Mouse (Mus musculus): Measurements from ENCODE around the gene Dpysl5. TPM values are rescaled to one million over a fixed set of nuclear protein-coding genes. Genes with fewer than 3 reads are reported as not detected.

The Dpysl5 gene
- total RNA-seq, 2 experiments from 2014 or later = 797 to 798 TPM

DNA sequence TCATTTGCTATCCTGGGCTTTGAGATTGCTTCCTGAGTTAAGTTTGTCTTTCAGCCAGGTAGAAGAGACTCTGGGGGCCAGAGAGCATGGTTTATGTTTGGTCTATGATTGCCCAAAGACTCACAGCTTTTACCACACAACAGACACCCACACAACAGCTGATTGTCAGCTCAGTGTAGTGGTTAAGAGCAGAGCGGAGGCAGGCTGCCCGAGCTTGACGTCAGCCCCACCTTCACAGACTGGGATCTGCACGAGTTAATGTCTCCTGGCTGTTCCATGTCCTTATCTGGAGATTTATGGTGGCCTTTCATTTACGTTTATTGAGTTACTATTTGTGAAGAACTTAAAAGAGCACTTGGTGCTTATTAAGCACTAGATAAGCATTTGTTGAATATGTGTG lies 43.9 kb downstream of the Dpysl5 start:
- no peak for DNase-seq
- intact Hi-C loops (cut with DNase I) = no loop called here

DNA sequence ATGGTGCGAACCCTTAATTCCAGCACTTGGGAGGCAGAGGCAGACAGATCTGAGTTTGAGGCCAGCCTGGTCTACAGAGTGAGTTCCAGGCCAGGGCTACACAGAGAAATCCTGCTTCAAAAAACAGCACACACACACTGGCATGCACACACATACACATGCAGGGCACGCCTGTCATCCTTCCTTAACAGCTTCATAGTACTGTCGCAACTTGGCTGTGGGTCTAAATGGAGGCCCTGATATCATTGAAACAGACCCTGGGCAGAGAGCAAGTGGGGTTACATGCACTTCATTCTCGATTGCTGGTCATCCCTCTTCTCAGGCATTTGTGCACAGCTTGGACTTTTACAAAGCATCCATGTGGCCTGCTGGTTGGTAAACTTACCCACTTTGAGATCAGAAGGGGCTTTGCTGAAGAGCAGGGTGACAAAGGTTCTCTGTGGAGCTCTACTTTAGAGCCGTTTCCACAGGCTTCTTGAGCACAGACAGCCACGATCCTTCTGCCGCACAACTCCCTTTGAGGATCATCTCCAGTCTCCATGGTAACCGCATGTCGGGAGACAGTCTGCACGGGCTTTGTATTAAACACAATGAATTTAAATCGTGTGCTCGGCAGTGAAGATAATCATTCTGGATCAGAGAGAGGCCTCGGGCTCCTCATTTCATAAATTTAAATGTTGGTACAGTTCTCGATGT lies 51.6 kb downstream of the Dpysl5 start:
- DNase-seq = peak; percentile 38
- intact Hi-C loops (cut with DNase I) = no loop called here

DNA sequence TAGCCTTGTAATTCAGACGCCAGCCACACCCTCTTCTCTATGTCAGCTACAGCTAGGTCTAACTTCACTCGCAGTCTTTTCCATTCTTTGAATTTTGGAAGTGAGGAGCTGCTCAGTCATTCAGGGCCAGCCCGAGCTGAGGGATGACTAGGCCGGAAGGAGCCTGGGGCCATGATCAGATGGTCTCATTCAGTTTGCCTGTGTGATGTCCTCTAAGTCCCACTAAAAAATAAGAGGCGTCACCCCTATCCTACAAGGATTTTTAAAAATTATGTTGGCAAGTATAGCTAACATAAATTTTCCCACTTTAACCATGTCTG lies 52.1 kb downstream of the Dpysl5 start:
- peak; percentile 24 for DNase-seq
- intact Hi-C loops (cut with DNase I) = no loop called here

GRCm38 (mm10) chr5:30765596-30766370 lies 54.4 kb downstream of the Dpysl5 start:
- peak; percentile 38 for DNase-seq

DNA sequence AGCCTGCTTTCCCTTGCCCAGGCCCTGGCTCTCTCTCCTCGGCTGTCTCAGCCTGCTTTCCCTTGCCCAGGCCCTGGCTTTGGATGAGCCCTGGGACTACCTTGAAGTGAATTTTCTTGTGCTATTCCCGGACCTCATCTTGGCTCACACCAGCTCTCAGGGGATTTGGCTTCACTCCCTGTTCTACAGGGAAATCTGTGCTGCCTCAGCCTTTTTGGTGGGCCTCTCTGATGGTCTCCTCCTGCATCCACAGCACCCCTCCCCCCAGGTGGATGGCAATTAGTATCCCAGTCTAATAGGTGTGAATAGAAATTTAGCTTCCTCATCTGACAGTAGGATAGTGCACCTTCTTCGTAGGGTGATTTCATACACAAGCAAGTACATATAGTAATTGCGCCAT lies 56.7 kb downstream of the Dpysl5 start:
- no peak for DNase-seq
- intact Hi-C loops (cut with DNase I) = no loop called here

More at GRCm38 (mm10) chr5:30765596-30766370, 54.4 kb downstream of the Dpysl5 start:
- intact Hi-C loops (cut with DNase I) = no loop called here

DNA sequence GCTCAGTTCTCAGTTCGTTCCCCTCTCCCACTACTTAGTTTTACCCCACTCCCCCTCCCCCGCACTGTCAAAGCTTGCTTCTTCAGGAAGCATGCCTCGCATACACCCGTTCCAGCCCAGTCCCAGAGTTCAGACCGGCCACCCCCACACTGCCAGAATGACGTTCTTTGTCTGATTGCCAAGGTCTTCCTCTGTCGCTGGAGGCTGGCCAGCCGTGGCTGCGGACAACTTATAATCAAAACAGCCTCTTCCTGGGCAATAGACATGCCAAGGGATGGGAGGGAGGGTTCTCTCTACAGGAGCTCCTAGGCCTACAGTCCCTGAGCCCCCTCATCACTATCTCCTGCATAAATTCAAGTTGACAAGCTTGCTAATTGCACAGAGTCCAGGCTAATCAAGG lies 57.2 kb downstream of the Dpysl5 start:
- intact Hi-C loops (cut with DNase I) = no loop called here
- peak; percentile 77 for DNase-seq

DNA sequence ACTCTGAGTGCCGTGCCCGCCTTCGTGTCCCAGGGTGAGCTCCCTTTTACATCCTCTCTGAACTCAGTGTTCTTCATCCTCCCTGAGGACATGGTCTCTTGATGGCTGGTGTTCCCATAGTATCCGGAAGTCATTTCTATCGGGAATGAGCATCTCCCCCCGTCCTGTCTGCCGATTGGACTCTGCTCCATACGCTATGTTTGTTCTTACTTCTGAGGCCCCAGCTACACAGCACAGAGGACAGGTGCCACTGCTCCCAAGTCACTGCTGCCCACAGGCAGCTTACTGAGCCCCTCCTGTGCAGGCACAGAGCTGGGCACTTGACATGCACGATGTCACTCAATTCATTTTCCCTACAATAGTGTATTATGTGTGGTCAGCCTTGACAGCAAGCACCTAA lies 57.7 kb downstream of the Dpysl5 start:
- DNase-seq = no peak
- intact Hi-C loops (cut with DNase I) = no loop called here

GRCm38 (mm10) chr5:30774601-30775371 lies 63.4 kb downstream of the Dpysl5 start:
- peak; percentile 96 for DNase-seq
- intact Hi-C loops (cut with DNase I) = loop anchor here (5.0 kb wide), 1 partner anchor 67 kb away; no protein-coding TSS in a partner anchor

- DNase-seq = no peak
Measured at GRCm38 (mm10) chr5:30780699-30781098, 69.3 kb downstream of the Dpysl5 start.

DNA sequence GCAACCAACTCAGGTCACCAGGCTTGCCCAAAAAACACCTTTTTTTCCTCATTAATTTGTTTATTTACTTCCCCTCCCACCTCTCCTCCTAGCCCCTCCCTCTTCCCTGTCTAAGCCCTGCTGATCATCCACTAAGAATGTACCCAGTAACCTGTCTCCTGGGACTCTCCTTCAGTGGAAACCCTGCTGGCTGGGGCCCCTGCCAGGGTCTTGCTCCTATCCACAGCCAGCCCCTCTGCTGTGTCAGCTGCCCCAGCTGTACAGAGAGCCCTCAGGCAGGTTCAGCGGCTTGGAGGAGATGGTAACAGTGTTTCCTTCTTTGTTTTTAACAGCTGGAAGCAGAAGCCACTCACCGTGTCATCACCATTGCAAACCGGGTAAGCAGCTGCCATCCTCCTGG lies 69.8 kb downstream of the Dpysl5 start:
- no peak for DNase-seq
- intact Hi-C loops (cut with DNase I) = no loop called here

More at GRCm38 (mm10) chr5:30780699-30781098, 69.3 kb downstream of the Dpysl5 start:
- intact Hi-C loops (cut with DNase I) = no loop called here

DNA sequence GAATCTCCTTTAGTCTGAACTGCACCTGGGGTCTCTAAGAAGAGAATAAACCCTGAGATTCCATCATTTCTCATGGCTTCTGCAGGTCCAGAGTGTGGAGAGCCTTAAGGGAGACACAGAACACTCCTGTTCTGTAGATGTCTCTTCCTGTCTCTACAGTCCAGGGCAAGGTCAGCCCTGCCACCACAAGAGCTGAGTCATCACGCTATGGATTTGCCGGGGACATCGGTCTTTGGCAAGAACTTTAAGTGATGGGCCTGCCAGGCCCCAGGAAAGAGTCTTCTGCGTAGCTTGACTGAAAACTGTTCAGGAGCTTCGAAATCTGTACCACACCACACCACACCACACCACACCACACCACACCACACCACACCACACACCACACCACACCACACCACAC lies 76.0 kb downstream of the Dpysl5 start:
- intact Hi-C loops (cut with DNase I) = no loop called here
- no peak for DNase-seq

DNA sequence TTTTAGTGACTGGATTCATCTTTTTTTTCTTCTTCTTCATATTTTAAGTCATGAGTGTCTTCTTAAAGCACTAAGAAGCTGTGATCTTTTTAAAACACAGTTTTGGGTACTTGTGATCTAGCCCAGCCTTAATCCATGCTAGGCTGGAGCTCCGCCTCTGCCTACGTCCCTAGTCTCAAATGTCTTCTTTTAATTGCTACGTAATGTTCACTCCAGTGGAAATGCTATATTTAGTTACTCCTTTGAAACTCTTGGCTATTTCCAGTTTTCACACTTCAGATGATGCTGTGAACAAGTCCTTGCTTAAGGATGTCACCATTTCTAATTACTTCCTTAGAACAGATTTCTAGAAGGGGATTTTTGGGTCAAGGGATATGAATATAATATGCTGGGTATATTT lies 78.7 kb downstream of the Dpysl5 start:
- DNase-seq = no peak
- intact Hi-C loops (cut with DNase I) = no loop called here

DNA sequence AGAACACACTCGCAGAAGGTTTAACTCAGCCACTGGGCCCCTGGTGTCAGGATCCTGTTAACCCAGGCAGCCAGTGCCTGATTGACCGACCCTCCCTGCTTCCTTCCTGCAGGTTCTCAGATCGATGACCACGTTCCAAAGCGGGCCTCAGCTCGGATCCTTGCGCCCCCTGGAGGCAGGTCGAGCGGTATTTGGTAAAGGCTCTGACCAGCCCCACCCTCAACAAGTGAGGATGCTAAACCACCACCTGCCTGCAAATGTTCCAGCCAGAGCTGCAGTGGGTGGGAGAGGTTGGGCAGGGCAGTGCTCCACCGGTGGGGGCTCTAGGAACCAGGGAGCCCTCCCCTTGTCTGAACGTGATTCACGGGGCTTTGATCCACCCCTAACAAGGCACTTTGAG lies 84.8 kb downstream of the Dpysl5 start:
- intact Hi-C loops (cut with DNase I) = loop anchor here (5.0 kb wide), 1 partner anchor 84 kb away; the partner anchor contains the start of gene Dpysl5
- peak; percentile 89 for DNase-seq

GRCm38 (mm10) chr5:30797482-30797881 lies 86.1 kb downstream of the Dpysl5 start:
- DNase-seq = no peak
- intact Hi-C loops (cut with DNase I) = loop anchor here (5.0 kb wide), 1 partner anchor 85 kb away; the partner anchor contains the start of gene Dpysl5

GRCm38 (mm10) chr5:30797982-30798381 lies 86.6 kb downstream of the Dpysl5 start:
- intact Hi-C loops (cut with DNase I) = loop anchor here (5.0 kb wide), 1 partner anchor 86 kb away; the partner anchor contains the start of gene Dpysl5
- no peak for DNase-seq

DNA sequence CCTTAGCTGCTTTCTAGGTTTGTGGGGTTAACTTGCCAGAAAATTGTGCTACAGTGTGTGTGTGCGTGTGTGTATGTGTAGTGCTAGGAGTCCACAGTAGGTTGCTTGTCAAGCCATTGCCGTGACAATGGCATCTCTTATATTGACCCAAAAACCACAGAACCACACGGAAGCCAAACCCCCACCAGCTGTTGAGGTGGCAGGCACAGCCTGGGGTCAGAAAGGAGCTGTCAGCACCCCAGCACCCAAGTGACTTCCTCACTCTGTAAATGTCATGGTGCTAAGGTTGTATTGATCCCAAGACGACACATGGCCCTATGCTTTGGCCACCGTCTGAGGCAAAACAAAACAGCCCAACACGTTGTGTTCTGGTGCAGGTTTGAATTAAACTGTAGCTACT lies 87.6 kb downstream of the Dpysl5 start:
- DNase-seq = no peak
- intact Hi-C loops (cut with DNase I) = loop anchor here (5.0 kb wide), 1 partner anchor 87 kb away; the partner anchor contains the start of gene Dpysl5

GRCm38 (mm10) chr5:30802724-30803467 lies 91.5 kb downstream of the Dpysl5 start:
- intact Hi-C loops (cut with DNase I) = no loop called here
- DNase-seq = no peak

- intact Hi-C loops (cut with DNase I) = loop anchor here (2.0 kb wide), 1 partner anchor 199 kb away; no protein-coding TSS in a partner anchor
- DNase-seq = peak; percentile 92
Measured at GRCm38 (mm10) chr5:30806106-30806505, 94.7 kb downstream of the Dpysl5 start.

DNA sequence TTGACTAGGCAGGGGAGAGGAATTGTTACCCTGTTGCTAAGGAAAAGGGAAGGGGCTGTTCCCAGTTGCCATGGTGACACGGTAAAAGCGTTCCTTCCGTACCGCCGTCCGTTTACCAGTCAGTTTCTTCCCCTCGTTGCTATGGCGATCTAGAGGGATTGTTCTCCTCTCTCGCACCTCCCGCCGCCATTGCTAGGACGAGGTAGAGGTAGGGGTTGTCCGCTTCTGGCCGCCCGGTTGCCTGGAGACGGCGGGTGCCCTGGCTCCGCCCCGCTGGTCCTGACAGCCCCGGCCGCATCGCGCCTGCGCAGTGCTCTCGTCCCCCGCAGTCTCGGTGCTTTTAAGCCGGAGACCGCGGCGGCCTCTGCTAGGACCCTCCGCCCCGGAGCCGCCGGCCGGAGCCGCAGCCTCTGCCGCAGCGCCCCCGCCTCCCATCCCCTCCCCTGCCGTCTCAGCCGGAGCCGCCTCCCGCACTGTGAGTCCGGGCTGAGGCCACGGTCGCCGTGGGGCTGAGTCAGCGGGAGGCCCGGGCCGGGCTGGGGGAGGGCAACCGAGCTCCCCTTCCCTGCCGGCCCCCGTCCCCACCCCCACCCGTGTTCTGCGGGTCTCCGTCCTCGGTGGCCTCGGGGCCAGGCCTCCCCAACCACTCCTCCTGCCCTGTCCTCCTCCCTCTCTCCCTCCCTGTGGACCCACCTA lies 103.2 kb downstream of the Dpysl5 start, which contains the start of gene Mapre3:
Gene Mapre3, plus strand, starts transcription at position 218 of the 696 bp plus-strand sequence.
- DNase-seq = peak; percentile 97
- intact Hi-C loops (cut with DNase I) = loop anchor here (10.0 kb wide), 1 partner anchor 50 kb away; the partner anchor contains the start of gene Tmem214

- intact Hi-C loops (cut with DNase I) = loop anchor here (10.0 kb wide), 1 partner anchor 50 kb away; the partner anchor contains the start of gene Tmem214
- DNase-seq = no peak
Measured at GRCm38 (mm10) chr5:30815120-30815465, 103.7 kb downstream of the Dpysl5 start.

Measured in left cerebral cortex, postnatal 4 days (tissue).